Mouse (Mus musculus): ENCODE measurements around the gene Cybc1. TPM values are rescaled to one million over a fixed set of nuclear protein-coding genes. Genes with fewer than 3 reads are reported as not detected.

Cybc1 gene
- 116 and 134 TPM in 2 replicates for total RNA-seq (2017)

DNA sequence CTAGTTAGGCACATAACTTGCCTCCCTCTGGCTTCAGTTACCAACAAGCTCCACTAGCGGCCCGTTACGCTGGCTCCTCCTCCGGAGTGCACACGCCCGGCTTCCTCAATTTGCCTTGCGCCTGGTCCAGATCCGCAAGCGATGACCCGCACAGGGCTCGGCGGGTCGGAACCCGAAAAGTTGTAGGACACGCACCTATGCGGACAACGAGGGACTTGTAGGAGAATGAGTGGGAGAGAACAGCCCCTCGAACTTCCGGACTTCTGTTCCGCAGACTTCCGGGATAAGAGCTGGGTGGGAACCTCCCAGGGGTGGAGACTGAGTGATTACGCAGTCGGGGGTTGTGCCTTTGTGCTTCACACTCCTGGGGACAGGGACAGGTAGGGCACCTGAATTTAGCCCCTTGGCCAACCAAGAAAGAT is at the start of gene Cybc1:
Cybc1 (minus strand) TSS at position 305 of the 422 bp plus-strand sequence.
- ATAC-seq (ENCODE audit: extremely low read depth, insufficient number of reproducible peaks, low FRiP score, poor library complexity, severe bottlenecking) = peak; percentile 80

DNA sequence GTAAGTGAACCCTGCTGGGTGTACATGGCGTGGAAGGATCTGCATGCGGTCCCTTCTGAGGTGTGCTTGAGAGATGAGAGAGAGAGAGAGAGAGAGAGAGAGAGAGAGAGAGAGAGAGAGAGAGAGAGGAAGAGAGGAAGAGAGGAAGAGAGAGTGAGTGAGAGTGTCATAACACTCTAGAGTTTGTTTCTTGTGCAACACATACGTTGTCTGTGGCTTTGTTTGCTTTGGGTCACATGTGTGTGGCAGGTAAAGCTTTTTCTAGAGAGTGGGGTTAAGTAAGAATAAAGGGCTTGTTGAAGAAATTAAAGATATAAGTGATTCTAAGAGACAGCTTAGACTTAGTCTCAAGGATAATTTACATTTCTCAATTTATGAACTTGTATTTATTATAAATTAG is 48.9 kb upstream of the Cybc1 start:
- no peak for ATAC-seq (ENCODE audit: extremely low read depth, insufficient number of reproducible peaks, low FRiP score, poor library complexity, severe bottlenecking)

DNA sequence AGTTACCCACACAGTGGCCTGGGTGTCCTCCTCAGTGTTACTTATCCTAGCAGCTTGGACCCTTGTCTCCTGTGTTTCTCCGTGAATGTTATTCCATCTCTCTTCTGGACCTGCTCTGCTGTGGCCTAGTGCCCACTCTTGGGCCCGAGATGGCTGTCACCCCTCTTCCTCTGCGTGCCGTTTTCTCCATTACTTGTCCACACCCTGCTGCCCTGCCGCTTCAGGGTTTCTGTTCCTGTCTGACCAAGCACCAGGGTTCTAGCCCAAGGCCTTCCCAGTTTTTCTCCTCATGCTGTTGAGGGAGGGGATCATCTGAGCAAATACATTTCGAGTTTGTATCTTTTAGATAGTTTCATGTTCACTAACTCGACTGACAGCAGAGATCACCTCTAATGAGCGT is 48.4 kb upstream of the Cybc1 start:
- no peak for ATAC-seq (ENCODE audit: extremely low read depth, insufficient number of reproducible peaks, low FRiP score, poor library complexity, severe bottlenecking)

DNA sequence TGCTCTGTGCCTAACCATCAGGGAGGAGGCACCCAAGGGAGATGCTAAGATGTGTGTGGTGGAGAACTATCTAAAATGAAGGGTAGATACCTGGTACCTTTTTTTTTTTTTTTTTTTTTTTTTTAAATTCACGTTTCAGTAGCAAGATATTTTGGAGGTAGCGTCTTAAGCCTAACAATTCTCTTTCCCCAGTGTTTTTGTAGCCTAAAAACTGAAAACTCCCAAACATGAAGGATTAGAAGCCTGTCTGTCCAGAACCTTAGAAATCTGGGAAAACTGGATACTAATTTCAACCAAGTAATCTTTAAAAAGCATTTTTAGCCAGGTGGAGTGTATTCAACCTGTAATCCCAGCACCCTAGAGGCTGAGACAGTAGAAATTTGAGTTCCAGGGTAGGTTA is 32.0 kb upstream of the Cybc1 start:
- ATAC-seq (ENCODE audit: extremely low read depth, insufficient number of reproducible peaks, low FRiP score, poor library complexity, severe bottlenecking) = no peak

DNA sequence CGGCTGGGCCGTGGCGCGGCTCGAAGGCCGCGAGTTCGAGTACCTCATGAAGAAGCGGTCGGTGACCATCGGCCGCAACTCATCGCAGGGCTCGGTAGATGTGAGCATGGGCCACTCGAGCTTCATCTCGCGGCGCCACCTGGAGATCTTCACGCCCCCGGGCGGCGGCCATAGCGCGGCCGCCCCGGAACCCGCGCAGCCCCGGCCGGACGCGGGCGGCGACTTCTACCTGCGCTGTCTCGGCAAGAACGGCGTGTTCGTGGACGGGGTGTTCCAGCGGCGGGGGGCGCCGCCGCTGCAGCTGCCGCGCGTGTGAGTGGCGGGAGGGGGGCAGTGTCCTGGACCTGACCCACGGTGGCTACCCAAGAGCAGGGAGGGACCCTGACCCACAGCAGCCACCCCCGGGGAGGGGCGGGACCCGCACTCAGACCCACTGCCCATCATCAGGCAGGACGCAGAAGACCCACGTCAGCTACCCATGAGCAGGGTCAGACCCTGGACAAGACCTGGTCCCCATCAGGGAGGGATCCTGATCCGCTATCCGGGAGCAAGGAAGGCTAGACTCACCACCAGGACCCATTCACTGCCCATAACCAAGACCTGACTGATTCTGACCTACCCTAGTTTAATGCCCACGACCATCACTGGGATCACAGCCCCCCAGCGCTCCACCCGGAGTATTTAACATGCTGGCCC is 31.2 kb upstream of the Cybc1 start:
- ATAC-seq (ENCODE audit: extremely low read depth, insufficient number of reproducible peaks, low FRiP score, poor library complexity, severe bottlenecking) = no peak

- peak; percentile 90 for ATAC-seq (ENCODE audit: extremely low read depth, insufficient number of reproducible peaks, low FRiP score, poor library complexity, severe bottlenecking)
These were observed 30.3 kb upstream of the Cybc1 start, which contains the start of gene Foxk2 for GRCm38 (mm10) chr11:121259160-121260100. Foxk2 (plus strand) TSS chr11:121259990.

DNA sequence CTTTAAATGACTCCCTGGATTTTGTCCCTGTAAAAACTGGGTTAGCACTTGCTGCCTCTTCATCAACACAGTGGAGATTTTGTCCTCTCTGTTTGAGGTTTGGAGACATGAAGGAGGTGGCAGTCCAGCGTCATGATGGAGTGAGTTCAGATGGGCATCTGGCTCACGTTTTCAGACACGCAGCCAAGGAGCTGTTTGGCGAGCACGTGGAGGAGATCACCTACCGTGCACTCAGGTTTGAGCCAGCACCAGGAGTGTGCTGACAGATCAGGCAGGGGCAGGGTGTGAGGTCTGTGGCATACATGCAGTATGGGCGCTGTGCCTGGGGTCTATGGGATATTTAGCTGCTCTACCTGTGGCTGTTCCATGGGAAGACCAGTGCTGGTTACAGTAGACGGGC is 21.1 kb upstream of the Cybc1 start:
- no peak for ATAC-seq (ENCODE audit: extremely low read depth, insufficient number of reproducible peaks, low FRiP score, poor library complexity, severe bottlenecking)

DNA sequence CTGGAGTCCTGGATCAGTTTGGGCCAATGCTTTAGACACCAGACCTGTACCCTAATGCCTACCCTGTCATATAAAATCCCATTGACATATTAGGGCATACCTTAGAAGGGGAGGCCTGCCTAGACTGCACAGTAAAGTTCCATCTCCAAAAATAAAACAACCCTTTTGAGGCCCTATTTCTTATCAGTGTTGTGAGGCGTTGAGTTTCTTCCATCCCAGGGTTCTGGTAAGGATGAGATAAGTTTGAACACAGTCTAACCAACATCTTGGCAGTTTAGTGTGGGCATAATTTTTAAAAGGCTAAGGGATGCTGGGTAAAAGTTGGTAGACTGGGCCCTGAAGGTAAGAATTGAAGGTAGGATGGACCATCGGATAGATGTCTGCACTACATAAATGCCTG is 10.5 kb upstream of the Cybc1 start:
- ATAC-seq (ENCODE audit: extremely low read depth, insufficient number of reproducible peaks, low FRiP score, poor library complexity, severe bottlenecking) = no peak

DNA sequence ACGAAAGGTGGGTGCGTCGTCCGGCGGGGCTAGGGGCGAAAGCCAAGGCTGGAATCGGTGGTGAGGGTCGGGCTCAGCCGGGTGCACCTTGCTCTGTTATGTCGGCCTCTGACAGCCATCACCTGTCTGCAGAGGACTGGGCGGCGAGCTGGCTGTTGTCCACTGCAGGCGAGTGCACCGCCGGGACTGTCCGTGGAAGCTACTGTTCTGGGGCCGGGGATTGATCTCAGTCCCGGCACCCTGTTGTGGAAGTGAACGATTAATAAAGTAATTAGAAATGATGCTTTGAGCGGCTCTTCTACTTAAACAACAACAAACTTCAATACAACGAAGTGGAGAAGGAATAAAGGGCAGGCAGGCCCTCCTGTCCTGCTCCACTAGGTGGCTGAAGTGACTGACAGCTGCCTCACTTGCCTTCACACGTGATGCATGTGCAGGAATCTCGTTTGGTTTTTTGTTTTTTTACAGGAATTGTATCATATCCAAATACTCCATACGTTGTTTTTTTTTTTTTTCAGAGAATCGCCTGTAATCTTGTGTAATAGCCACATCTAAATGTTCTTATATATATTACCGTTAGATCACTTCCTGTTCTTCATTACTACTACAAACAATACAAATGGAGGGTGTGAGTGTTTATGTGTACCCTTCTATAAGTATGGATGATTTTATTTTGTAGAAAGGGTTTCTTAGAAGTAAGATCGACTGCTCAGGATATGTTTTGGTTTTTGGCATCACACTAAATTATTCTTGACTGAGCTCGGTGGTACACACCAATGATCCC is 8.4 kb upstream of the Cybc1 start:
- ATAC-seq (ENCODE audit: extremely low read depth, insufficient number of reproducible peaks, low FRiP score, poor library complexity, severe bottlenecking) = no peak

- peak; percentile 95 for ATAC-seq (ENCODE audit: extremely low read depth, insufficient number of reproducible peaks, low FRiP score, poor library complexity, severe bottlenecking)
These were observed 7.6 kb upstream of the Cybc1 start, which contains the start of gene Narf for GRCm38 (mm10) chr11:121236564-121237344. Narf (plus strand) TSS chr11:121237253.

DNA sequence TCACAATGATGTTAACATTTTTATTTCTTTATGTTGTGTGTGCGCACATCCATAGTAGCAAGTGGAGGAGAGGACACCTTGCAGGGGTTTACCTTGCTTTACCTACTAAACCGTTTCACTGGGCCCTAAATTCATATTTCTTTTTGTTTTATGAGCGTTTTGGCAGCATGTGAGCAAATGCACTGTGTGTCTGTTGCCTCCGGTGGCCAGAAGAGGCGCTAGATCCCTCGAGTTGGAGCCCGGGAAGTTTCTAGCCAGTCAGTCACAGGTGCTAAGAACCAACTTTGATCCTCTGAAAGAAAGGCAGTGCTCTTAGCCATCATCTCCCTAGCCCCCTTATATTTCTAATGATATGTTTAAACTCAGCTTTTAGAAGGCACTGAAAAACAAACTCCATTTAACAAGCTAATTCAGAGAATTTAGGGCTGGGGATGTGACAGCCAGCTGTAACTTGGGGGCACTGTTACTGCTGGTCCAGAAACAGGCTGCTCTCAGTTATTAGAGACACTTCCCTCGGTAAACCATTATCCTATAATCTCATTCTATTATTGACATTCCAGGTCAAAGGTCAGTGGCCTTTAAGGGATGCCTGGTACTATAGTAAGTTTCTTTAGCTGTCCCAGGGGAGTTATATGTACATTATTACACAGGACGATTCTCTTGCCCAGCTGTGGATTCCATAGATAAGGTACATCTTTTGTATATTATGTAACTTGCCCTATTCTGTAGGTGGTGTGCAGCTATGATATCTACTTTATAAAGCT is 6.5 kb upstream of the Cybc1 start:
- ATAC-seq (ENCODE audit: extremely low read depth, insufficient number of reproducible peaks, low FRiP score, poor library complexity, severe bottlenecking) = peak; percentile 30; the same call in 1 of the 2 replicates

DNA sequence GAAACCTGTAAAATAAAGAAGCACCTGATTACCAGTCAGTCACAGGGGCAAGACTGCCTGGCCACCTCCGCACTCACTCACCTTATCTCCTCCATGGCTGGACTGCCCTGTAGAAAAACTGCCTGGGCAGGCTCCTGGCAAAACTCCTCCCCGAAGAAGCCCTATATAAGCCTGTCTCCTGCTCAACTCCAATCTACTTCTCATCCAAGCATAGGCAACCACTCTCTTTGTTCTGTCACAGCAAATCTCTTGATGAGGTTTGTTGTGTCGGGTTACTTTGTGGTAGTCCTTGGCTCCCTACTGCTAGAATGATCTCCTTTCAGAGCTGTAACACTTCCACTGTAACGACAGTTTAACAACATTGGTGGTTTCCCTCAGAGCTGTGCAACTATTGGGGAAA is 3.6 kb upstream of the Cybc1 start:
- ATAC-seq (ENCODE audit: extremely low read depth, insufficient number of reproducible peaks, low FRiP score, poor library complexity, severe bottlenecking) = no peak

DNA sequence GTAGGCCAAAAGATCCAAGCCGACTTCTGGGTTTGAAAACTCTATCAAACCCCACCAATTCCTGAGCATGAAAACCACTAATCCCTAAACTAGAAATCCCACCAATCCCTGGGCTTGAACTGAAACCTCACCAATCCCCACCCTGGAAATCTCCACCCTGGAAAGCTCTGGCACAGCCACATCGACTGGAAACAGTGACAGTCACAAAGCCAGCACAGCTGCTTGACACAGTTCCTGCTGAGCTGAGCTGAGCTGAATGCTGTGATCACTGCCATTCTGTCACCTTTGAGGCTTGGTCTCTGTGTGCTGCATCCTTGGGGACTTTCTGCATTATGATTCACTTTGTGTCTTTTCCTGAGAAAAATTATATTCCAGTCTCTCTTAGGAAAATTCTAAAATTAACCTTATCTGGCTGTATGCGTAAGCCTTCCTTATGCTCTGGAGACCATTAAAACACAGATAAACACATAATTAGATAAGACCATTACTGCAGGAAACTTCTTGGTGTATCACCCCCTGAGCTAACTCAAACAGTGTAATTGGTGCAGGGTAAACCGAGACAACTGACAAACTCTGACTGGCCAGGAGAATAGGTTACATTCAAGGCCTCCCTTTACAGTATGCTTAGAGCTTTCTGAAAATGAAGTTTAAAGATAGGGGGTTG is 2.6 kb upstream of the Cybc1 start:
- no peak for ATAC-seq (ENCODE audit: extremely low read depth, insufficient number of reproducible peaks, low FRiP score, poor library complexity, severe bottlenecking)

DNA sequence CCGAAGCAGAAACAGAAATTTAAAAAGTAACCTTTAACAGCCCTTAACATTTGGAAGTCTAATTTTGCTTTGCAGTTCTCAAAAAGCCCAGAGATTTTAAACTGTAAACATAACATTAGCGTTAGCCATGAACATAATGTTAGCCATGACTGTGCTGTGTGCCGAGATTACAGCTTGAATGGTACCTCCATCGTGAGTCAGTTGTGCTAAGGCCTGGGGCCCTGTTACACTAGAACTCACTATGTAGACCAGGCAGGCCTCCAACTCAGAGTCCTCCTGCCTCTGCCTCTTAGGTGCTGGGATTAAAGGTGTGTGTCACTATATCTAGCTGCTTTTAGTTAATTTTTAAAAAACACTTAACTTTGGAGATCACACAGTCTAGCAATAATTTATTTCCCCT is 2.1 kb upstream of the Cybc1 start:
- ATAC-seq (ENCODE audit: extremely low read depth, insufficient number of reproducible peaks, low FRiP score, poor library complexity, severe bottlenecking) = no peak

DNA sequence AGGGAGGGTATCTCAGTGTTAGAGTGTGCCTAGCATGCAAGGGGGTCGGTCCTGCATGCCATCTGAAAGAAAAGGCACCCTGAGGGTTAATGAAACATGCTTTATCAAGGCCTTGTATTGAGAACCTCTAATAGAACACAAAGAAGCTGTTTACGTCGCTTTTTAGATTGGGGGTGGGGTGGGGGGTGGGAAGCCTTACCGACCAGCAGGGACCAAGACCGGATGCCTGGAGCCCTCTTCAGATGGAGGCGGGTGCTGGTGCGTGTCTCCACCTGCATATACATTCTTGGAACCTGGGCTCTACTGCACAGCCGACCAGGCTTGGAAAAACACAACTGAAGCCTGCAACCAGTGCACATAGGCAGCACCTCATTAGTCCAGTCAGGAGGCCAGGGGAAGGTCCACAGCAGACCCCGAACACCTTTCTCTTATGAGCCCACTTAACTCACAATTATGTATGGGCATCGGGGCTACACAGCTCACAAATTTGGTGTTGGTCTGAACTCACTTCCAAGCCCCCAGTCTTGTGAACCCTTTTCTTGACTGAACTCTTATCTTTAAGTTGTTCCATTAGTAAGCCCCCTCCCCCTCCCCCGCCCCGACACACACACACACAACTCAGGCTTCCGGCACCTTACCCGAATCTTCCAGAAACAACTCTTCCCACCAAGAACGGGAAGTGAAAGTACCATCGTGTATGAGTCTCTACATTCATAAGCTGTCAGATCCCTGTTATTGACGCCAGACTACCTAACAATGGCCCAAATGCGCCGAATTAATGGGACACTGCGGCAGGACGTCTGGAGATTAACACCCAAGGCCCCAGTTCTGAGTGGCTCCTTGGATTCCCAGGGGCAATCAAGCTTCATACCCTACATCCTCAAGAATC is 749 bp downstream of the Cybc1 start:
- peak; percentile 39 for ATAC-seq (ENCODE audit: extremely low read depth, insufficient number of reproducible peaks, low FRiP score, poor library complexity, severe bottlenecking)

- ATAC-seq (ENCODE audit: extremely low read depth, insufficient number of reproducible peaks, low FRiP score, poor library complexity, severe bottlenecking) = no peak
These were observed 7.7 kb downstream of the Cybc1 start for GRCm38 (mm10) chr11:121221321-121222010.

All from neutrophil, adult 5-6 weeks (primary cell).